In genomic region chr17:90727124-90727523, GRCm38 (mm10) we compare ENCODE assay signal across 18 mouse cellular contexts.
"Had no signal": no experiment of that assay in that cellular context is flagged by ENCODE, and none has a peak within 500 bp of the region (broad histone marks: within the 10 kb centered on the region; RNA-seq: fewer than 3 reads in every experiment).

No protein-coding gene starts in this region.

- H3K27me3 ChIP-seq: limb, embryonic 12.5 days; liver, embryonic 13.5 days; lung, embryonic 15.5 days; megakaryocyte, embryonic 14.5 days; midbrain, embryonic 15.5 days; neural tube, embryonic 12.5 days had no signal

- H3K27ac ChIP-seq: kidney, postnatal 0 days; limb, embryonic 12.5 days; liver, embryonic 13.5 days; lung, embryonic 15.5 days; macrophage; midbrain, embryonic 15.5 days; neural tube, embryonic 12.5 days had no signal

- H3K9ac ChIP-seq: limb, embryonic 12.5 days; liver, embryonic 13.5 days; liver, postnatal 0 days; lung, embryonic 15.5 days; midbrain, embryonic 15.5 days; neural tube, embryonic 12.5 days had no signal

- H3K4me1 ChIP-seq: liver, embryonic 13.5 days; lung, embryonic 15.5 days; megakaryocyte, embryonic 14.5 days; midbrain, embryonic 15.5 days; neural tube, embryonic 12.5 days had no signal

- ATAC-seq: liver, postnatal 0 days; midbrain, embryonic 15.5 days had no signal

- H3K4me2 ChIP-seq: limb, embryonic 12.5 days; liver, embryonic 13.5 days; lung, embryonic 15.5 days; midbrain, embryonic 15.5 days; neural tube, embryonic 12.5 days had no signal

- H3K9me3 ChIP-seq: limb, embryonic 12.5 days; liver, embryonic 13.5 days; lung, embryonic 15.5 days; megakaryocyte, embryonic 14.5 days; midbrain, embryonic 15.5 days; neural tube, embryonic 12.5 days had no signal

- DNase-seq: kidney, adult 9 months; kidney, postnatal 36 days; layer of hippocampus, adult 9-11 months; layer of hippocampus, postnatal 36 days; liver; liver, embryonic 13.5 days; liver, postnatal 0 days; lung, postnatal 14 days; right cerebral cortex, postnatal 25 days; thymus, adult 18-20 months; thymus, postnatal 14 days had no signal

- H3K4me3 ChIP-seq: limb, embryonic 12.5 days; liver, embryonic 13.5 days; lung, embryonic 15.5 days; megakaryocyte, embryonic 14.5 days; midbrain, embryonic 15.5 days; neural tube, embryonic 12.5 days had no signal

- H3K36me3 ChIP-seq: limb, embryonic 12.5 days; liver, embryonic 13.5 days; lung, embryonic 15.5 days; midbrain, embryonic 15.5 days; neural tube, embryonic 12.5 days had no signal
